Mouse (Mus musculus) kidney, adult 2 months (tissue): ENCODE measurements around the gene Prr5l.

ENCODE experiments used
- CTCF ChIP-seq: fragments of 200-500 bp; conservative IDR thresholded peaks from 2 replicates; pipeline ENCODE4 v1.5.1; 2011; ENCODE audit warnings: low read depth, mild to moderate bottlenecking, control low read depth, low read length, moderate library complexity, mixed read lengths; ENCODE audit not compliant: insufficient read depth, insufficient read length
- POLR2A ChIP-seq: fragments of 200-500 bp; IDR thresholded peaks from one replicate; pipeline ENCODE4 v1.6.1; 2011; ENCODE audit warnings: low read depth, low read length, control low read depth

GRCm38 (mm10) chr2:101825226-101826120 lies 57.4 kb downstream of the Prr5l start:
- TF ChIP-seq CTCF (no peak), POLR2A (no peak)
